Mouse (Mus musculus): Measurements from ENCODE around the gene Cldn12. TPM values are rescaled to one million over a fixed set of nuclear protein-coding genes. Genes with fewer than 3 reads are reported as not detected.
A peak's percentile ranks its signal among the peaks of the same experiment; 100 is the strongest.

Gene Cldn12
- total RNA-seq (2021): 10 to 100 TPM; 12.2 to 12.4 TPM
- long read RNA-seq, experiment 1, transcript Cldn12-201 (4 exons, 3,597 nt): major isoform, 9 of 21 reads
- long read RNA-seq, experiment 1, partial matches to known transcripts: 3 of 21 reads
- long read RNA-seq, experiment 1, other reads (novel, unspliced or antisense): 7 of 21 reads
- long read RNA-seq, experiment 2, transcript Cldn12-201 (4 exons, 3,597 nt): major isoform, 6 of 10 reads
- long read RNA-seq, experiment 2, partial matches to known transcripts: 1 of 10 reads
- long read RNA-seq, experiment 2, other reads (novel, unspliced or antisense): 3 of 10 reads

GRCm38 (mm10) chr5:5514196-5515076 is at the start of gene Cldn12:
Gene Cldn12, minus strand, starts transcription at chr5:5514958.
- DNase-seq (ENCODE audit: low spot score in 2 of 2): peak; percentile 97

- no peak for DNase-seq (ENCODE audit: low spot score in 2 of 2)
Measured at GRCm38 (mm10) chr5:5562435-5562834, 47.7 kb upstream of the Cldn12 start.

DNA sequence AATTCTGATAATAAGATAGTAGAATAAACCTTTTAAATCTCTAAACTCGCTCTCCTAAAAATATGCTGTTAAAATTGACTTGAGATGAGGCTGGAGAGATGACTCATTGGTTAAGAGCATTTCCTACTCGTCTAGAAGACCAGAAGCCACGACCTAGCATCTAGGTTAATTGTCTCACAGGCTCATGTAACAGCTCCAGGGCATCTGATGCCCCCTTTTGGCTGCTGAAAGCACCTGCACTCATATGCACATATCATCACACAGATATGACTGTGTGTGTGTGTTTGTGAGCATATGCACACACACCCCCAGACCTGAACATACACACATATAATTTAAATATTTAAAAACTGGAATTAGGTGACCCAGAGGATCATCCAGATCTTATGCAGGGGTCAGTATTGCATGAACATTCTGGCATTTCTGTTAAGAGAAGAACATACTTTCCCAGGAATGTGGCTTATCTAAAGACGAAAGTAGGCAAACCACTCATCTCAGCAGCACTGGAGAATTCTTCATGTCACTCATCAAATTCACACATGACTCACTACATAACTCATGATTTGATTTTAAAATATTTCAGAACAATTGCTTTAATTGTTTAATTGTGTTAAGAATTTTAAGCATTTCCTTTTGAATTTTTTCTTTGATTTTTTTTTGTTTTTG is 46.4 kb upstream of the Cldn12 start:
- no peak for DNase-seq (ENCODE audit: low spot score in 2 of 2)

DNA sequence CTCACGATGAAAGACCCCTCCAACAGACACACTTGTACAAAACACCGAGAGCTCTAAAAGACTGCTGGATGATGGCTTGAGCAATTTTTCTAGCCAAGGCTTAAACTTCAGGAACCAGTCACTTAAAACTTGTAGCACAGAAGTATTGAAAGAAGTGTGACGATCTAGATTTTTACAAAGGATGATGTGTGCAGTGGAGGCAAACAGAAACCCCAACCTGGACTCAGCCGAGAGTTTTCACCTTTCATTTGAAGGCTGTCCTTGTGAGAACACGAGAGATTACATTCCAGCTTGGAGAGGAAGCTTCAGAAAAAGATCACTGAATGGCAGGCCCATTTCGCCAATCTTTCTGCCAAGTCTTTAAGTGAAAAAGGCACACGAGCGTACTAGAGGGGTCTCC is 45.0 kb upstream of the Cldn12 start:
- no peak for DNase-seq (ENCODE audit: low spot score in 2 of 2)

GRCm38 (mm10) chr5:5559079-5559740 is 44.5 kb upstream of the Cldn12 start, which contains the start of gene Gtpbp10:
Gene Gtpbp10, minus strand, starts transcription at chr5:5559538.
- peak; percentile 85 to 93 for DNase-seq (ENCODE audit: low spot score in 2 of 2)

- no peak for DNase-seq (ENCODE audit: low spot score in 2 of 2)
Measured at GRCm38 (mm10) chr5:5551110-5551509, 36.4 kb upstream of the Cldn12 start.

DNA sequence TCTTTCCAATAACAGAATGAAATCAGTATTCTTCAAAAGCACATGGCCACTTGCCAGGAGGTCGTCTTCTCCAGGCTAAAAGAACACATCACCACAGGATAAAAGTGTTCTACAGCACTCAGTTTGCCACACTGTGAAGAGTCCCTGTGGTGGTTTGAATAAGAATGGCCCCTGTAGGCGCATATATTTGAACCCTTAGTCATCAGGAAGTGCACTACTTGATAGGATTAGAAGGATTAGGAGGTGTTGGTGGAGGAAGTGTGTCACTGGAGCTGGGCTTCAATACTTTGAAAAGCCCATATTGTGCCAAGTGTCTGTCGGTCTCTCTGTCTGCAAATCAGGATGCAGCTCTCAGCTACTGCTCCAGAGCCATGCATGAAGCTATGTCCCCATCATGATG is 25.6 kb upstream of the Cldn12 start:
- DNase-seq (ENCODE audit: low spot score in 2 of 2): no peak

- DNase-seq (ENCODE audit: low spot score in 2 of 2): no peak
Measured at GRCm38 (mm10) chr5:5539771-5540170, 25.0 kb upstream of the Cldn12 start.

DNA sequence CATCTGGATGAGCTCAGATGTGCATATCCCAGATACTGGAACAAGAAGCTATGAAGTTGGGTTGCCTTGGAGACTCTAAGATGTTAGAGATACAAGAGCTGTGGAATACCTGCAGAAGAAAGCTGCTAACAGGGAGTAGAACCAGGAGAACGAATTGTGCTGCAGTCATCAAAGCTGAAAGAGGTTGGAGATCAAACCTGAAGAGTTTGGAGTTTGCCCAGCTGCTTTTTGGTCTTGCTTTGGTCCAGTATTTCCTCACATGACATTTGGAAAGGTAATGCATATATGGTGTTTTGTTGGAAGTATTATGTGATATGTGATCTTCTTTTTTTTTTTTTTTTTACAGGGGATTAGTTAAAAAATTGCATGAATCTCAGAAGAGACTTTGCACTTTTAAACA is 21.4 kb upstream of the Cldn12 start:
- DNase-seq (ENCODE audit: low spot score in 2 of 2): no peak

- DNase-seq (ENCODE audit: low spot score in 2 of 2): no peak
Measured at GRCm38 (mm10) chr5:5533656-5534420, 19.1 kb upstream of the Cldn12 start.

DNA sequence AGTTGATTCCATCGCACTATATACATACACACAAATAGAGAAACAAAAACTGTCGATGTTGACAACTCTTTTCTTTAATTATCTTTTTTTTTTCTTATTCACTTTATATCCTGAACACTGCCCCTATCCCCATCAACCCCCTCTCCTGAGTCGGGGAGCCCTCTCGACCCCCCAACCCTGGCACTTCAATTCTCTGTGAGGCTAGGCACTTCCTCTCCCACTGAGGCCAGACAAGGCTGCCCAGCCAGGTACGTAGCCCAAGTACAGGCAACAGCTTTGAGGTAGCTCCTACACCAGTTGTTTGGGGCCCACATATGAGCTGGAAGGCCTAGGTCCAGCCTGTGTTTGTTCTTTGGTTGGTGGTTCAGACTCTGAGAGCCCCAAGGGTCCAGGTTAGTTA is 653 bp upstream of the Cldn12 start:
- no peak for DNase-seq (ENCODE audit: low spot score in 2 of 2)

GRCm38 (mm10) chr5:5511401-5511800 is 3.4 kb downstream of the Cldn12 start:
- DNase-seq (ENCODE audit: low spot score in 2 of 2): no peak

DNA sequence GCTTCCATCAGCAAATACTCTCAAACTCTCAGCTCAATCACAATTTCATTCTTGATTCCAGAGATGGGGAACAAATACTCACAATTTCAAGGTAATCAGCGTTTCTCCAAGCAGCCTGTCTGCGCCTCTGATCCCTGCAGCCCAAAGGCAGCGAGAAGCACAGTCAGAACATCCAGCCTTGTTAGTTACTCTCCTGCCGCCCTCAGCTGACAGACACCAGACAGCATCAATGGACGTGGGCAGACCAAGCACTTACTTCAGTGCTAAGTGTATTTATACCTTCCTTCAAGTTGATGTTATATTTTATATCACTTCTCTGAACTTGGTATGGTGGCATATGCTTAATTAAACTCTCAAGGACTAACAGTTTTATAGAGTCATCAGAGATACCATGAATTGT is 3.8 kb downstream of the Cldn12 start:
- no peak for DNase-seq (ENCODE audit: low spot score in 2 of 2)

DNA sequence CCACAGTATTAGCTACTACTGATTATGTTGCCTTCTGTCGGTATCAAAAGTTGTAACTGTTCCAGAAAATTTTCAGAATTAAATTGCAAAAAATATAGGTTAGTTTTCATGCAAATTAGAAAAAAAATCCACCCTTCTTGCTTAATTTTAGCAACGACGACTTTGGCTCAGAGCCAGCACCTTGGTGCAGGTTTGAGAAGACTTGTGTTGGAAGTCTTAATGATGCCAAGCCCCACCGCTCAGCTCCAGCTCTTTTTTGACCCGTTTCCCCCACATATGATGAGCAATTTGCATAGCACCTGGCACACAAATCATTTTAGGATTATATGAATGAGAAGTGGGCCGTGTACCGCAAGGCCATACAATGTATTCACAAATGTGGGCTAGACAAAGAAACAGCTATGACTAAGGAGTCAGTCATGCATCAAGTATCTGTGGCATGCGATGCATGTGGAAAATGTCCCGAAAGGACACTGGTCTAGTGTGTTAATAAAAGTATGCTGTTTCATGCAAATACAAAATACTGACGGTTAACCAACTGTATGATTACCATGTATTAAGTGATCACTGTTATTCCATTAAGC is 4.4 kb downstream of the Cldn12 start:
- DNase-seq (ENCODE audit: low spot score in 2 of 2): no peak

DNA sequence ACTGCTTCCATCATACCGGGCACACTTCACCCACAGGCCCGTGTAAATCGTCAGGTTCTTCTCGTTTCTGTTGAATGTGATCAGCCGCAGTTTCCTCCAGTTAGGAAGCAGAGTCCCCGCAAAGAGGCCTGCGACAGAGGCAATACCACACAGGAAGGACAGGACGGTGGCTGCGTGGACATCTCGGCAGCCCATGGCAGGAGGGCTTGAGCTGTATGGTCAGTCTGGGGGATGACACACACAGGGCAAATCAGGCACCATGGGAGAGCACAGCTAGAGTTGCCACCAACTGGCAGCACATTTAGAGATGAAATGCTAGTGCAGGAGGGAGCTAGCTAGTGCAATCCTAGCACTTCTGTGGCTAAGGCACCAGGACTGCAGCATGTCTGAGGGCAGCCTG is 6.5 kb downstream of the Cldn12 start:
- no peak for DNase-seq (ENCODE audit: low spot score in 2 of 2)

- peak; percentile 35 to 62 for DNase-seq (ENCODE audit: low spot score in 2 of 2)
Measured at GRCm38 (mm10) chr5:5507701-5508225, 7.0 kb downstream of the Cldn12 start.

GRCm38 (mm10) chr5:5504456-5504855 is 10.3 kb downstream of the Cldn12 start:
- DNase-seq (ENCODE audit: low spot score in 2 of 2): no peak

DNA sequence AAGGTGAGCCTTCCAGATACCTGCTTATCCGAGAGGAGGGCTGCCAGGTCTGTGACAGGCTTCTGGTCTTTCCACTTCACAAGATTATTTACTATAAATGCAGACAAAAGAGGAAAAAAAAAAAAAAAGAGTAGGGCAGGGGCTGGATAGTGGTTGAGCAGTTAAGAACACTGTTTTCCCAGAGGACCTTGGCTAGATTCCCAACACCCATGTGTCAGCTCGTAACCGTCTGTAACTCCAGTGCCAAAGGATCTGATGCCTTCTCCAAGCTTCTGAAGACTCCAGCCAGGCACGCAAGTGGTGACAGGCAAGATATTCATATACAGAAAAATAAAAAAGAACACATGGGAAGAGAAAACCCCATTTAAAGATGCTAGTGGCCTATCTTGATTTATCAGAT is 11.4 kb downstream of the Cldn12 start:
- DNase-seq (ENCODE audit: low spot score in 2 of 2): no peak

- no peak for DNase-seq (ENCODE audit: low spot score in 2 of 2)
Measured at GRCm38 (mm10) chr5:5501583-5501982, 13.2 kb downstream of the Cldn12 start.

- DNase-seq (ENCODE audit: low spot score in 2 of 2): no peak
Measured at GRCm38 (mm10) chr5:5496393-5496792, 18.4 kb downstream of the Cldn12 start.
